Mouse (Mus musculus): Measurements from ENCODE around the gene Uchl5. TPM values are rescaled to one million over a fixed set of nuclear protein-coding genes. Genes with fewer than 3 reads are reported as not detected.

Uchl5 gene
- polyA plus RNA-seq (2012; rRNA removed), result 12.1 and 13.8 TPM in 2 replicates

GRCm38 (mm10) chr1:143776446-143777411 is at the start of gene Uchl5, which contains the start of gene Trove2:
TSS of gene Uchl5 (plus strand) at chr1:143777272.
TSS of gene Trove2 (minus strand) at chr1:143777068.

Other genes starting within 250 kb of the Uchl5 start
- gene B3galt2, start 136.6 kb upstream of the Uchl5 start, polyA plus RNA-seq (2012; rRNA removed), result not detected in 2 replicates
- 10.3 and 12.4 TPM in 2 replicates for gene Cdc73, start 74.4 kb upstream of the Uchl5 start, polyA plus RNA-seq (2012; rRNA removed)
- gene Glrx2, start 60.9 kb upstream of the Uchl5 start, polyA plus RNA-seq (2012; rRNA removed), result 21.1 and 23.0 TPM in 2 replicates
- 0.83 and 0.85 TPM in 2 replicates for gene Trove2, start 204 bp upstream of the Uchl5 start, polyA plus RNA-seq (2012; rRNA removed)
- 9.9 and 11.2 TPM in 2 replicates for gene Rgs2, start 226.9 kb downstream of the Uchl5 start, polyA plus RNA-seq (2012; rRNA removed)